Mouse (Mus musculus): ENCODE results near the gene Noa1. TPM values are rescaled to one million over a fixed set of nuclear protein-coding genes. Genes with fewer than 3 reads are reported as not detected.

Gene Noa1
- polyA plus RNA-seq, 1 experiment = 20.2 TPM

DNA sequence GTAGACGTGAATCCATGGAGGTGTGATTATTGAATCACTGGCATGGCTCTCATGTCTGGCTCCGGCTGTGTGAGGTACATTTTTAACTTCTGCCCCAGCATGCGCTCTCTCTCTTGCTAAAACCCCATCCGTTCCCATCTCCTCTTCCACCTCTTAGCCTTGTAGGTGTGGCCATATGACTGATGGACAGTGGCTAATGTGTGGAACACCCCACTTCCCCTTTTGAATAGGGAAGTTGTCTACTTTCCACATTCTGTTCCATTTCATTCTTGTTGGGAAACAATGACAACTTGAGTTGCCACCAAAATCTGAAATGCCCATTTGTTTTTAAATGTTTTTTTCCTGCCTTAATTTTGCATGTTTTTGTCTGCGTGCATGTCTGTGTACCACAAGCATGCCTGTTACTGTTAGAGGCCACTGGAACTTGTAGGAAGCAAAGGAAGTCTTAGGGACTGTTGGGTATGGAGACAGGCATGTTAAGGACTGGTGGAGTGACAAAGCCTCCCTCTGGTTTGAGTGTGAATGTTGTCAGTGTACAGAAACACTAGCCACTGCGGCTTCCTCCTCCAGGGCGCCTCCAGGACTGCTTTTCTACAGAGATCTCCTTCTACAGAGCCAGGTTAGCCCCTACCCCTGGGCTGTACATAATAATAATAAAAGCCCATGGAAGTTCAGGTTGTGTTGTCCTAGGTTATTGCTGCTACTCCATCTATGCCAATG lies 16.9 kb downstream of the Noa1 start:
- Histone ChIP-seq H3K36me3 (ENCODE audit: control insufficient read depth, insufficient read depth) (peaks cover 21% of the 10 kb centered on the region), H3K27me3 (ENCODE audit: control insufficient read depth, insufficient read depth, insufficient read length) (no peaks in the 10 kb centered on the region), H3K79me2 (ENCODE audit: control insufficient read depth, insufficient read depth) (no peaks in the 10 kb centered on the region), H3K4me3 (no peak overlapping the region), H3ac (ENCODE audit: control insufficient read depth, insufficient read length) (no peak overlapping the region), H3K4me2 (ENCODE audit: low read depth) (no peak overlapping the region)
- TF ChIP-seq E2F4 (IDR thresholded peaks at IDR 0.05; ENCODE audit: insufficient read depth) (no peak), MYOG (IDR thresholded peaks at IDR 0.05; ENCODE audit: control insufficient read depth in 1 of 3, insufficient read depth in 1 of 3, insufficient read length in 2 of 3, low read depth in 2 of 3) (no peak), REST (IDR thresholded peaks at IDR 0.05; ENCODE audit: insufficient read depth, insufficient read length) (no peak), CEBPB (IDR thresholded peaks at IDR 0.05; ENCODE audit: insufficient read depth, poor library complexity, severe bottlenecking) (no peak), POLR2AphosphoS2 (IDR thresholded peaks at IDR 0.05; ENCODE audit: insufficient read length, low read depth) (no peak), USF1 (IDR thresholded peaks at IDR 0.05; ENCODE audit: low read depth) (no peak), TCF3 (IDR thresholded peaks at IDR 0.05; ENCODE audit: insufficient read length, low read depth) (no peak), TCF12 (IDR thresholded peaks at IDR 0.05; ENCODE audit: insufficient read depth, poor library complexity, severe bottlenecking) (no peak), MYOD1 (IDR thresholded peaks at IDR 0.05; ENCODE audit: control insufficient read depth in 1 of 3, insufficient read length in 2 of 3, low read depth in 2 of 3) (no peak), MAX (IDR thresholded peaks at IDR 0.05; ENCODE audit: low read depth) (no peak), SRF (IDR thresholded peaks at IDR 0.05; ENCODE audit: control insufficient read depth, insufficient read length, low read depth) (no peak), POLR2A (IDR thresholded peaks at IDR 0.05; ENCODE audit: insufficient read length, low read depth) (no peak)

DNA sequence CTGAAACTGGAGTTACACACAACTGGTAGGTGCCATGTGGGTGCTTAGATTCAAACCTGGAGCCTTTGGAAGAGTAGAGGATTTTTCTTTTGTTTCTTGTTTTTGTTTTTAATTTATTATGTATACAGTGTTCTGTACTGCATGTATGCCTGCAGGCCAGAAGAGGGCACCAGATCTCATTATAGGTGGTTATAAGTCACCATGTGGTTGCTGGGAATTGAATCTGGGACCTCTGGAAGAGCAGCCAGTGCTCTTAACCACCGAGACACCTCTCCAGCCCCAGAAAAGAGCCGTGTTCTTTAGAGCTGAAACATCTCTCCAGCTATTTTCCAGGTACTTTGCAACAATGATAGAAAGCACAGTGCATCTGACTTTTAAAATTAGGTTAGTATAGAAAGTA lies 19.3 kb downstream of the Noa1 start:
- H3ac ChIP-seq (ENCODE audit: control insufficient read depth, insufficient read length) = no peak overlapping the region
- TF ChIP-seq CEBPB (IDR thresholded peaks at IDR 0.05; ENCODE audit: insufficient read depth, poor library complexity, severe bottlenecking) = no peak
- TF ChIP-seq TCF12 (IDR thresholded peaks at IDR 0.05; ENCODE audit: insufficient read depth, poor library complexity, severe bottlenecking) = no peak
- no peak for TF ChIP-seq POLR2A (IDR thresholded peaks at IDR 0.05; ENCODE audit: insufficient read length, low read depth)
- no peak for TF ChIP-seq REST (IDR thresholded peaks at IDR 0.05; ENCODE audit: insufficient read depth, insufficient read length)
- TF ChIP-seq MYOG (IDR thresholded peaks at IDR 0.05; ENCODE audit: control insufficient read depth in 1 of 3, insufficient read depth in 1 of 3, insufficient read length in 2 of 3, low read depth in 2 of 3) = no peak
- no peak for TF ChIP-seq TCF3 (IDR thresholded peaks at IDR 0.05; ENCODE audit: insufficient read length, low read depth)
- TF ChIP-seq MYOD1 (IDR thresholded peaks at IDR 0.05; ENCODE audit: control insufficient read depth in 1 of 3, insufficient read length in 2 of 3, low read depth in 2 of 3) = no peak
- TF ChIP-seq MAX (IDR thresholded peaks at IDR 0.05; ENCODE audit: low read depth) = no peak
- no peak for TF ChIP-seq USF1 (IDR thresholded peaks at IDR 0.05; ENCODE audit: low read depth)
- TF ChIP-seq SRF (IDR thresholded peaks at IDR 0.05; ENCODE audit: control insufficient read depth, insufficient read length, low read depth) = no peak
- no peak for TF ChIP-seq POLR2AphosphoS2 (IDR thresholded peaks at IDR 0.05; ENCODE audit: insufficient read length, low read depth)
- no peak for TF ChIP-seq E2F4 (IDR thresholded peaks at IDR 0.05; ENCODE audit: insufficient read depth)
- H3K27me3 ChIP-seq (ENCODE audit: control insufficient read depth, insufficient read depth, insufficient read length) = no peaks in the 10 kb centered on the region
- no peaks in the 10 kb centered on the region for H3K79me2 ChIP-seq (ENCODE audit: control insufficient read depth, insufficient read depth)
- peaks cover 24% of the 10 kb centered on the region for H3K36me3 ChIP-seq (ENCODE audit: control insufficient read depth, insufficient read depth)
- H3K4me3 ChIP-seq = no peak overlapping the region
- H3K4me2 ChIP-seq (ENCODE audit: low read depth) = no peak overlapping the region

DNA sequence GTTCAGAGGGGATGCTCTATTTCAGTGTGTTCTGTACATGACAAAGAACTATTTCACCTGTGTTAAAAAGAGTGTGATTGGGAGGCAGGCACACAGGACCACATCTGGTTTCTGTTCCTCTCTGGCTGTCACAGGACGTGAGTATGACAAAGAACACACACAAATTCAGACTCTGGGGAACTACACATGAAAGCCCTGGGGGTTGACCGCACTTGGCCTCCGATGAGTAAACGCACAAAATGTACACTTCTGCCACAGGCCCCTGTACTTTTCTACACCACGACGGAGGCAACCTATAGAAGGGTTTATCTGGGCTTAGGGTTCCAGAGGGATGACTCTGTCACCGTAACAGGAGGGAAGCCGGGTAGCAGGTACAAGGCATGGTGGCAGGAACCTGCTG lies 20.2 kb downstream of the Noa1 start:
- Histone ChIP-seq H3K27me3 (ENCODE audit: control insufficient read depth, insufficient read depth, insufficient read length) (no peaks in the 10 kb centered on the region), H3ac (ENCODE audit: control insufficient read depth, insufficient read length) (no peak overlapping the region), H3K4me2 (ENCODE audit: low read depth) (no peak overlapping the region), H3K4me3 (no peak overlapping the region), H3K79me2 (ENCODE audit: control insufficient read depth, insufficient read depth) (no peaks in the 10 kb centered on the region), H3K36me3 (ENCODE audit: control insufficient read depth, insufficient read depth) (peaks cover 22% of the 10 kb centered on the region)
- no peak for TF ChIP-seq REST (IDR thresholded peaks at IDR 0.05; ENCODE audit: insufficient read depth, insufficient read length)
- no peak for TF ChIP-seq USF1 (IDR thresholded peaks at IDR 0.05; ENCODE audit: low read depth)
- no peak for TF ChIP-seq SRF (IDR thresholded peaks at IDR 0.05; ENCODE audit: control insufficient read depth, insufficient read length, low read depth)
- TF ChIP-seq E2F4 (IDR thresholded peaks at IDR 0.05; ENCODE audit: insufficient read depth) = no peak
- TF ChIP-seq MAX (IDR thresholded peaks at IDR 0.05; ENCODE audit: low read depth) = no peak
- no peak for TF ChIP-seq CEBPB (IDR thresholded peaks at IDR 0.05; ENCODE audit: insufficient read depth, poor library complexity, severe bottlenecking)
- TF ChIP-seq TCF3 (IDR thresholded peaks at IDR 0.05; ENCODE audit: insufficient read length, low read depth) = no peak
- TF ChIP-seq MYOG (IDR thresholded peaks at IDR 0.05; ENCODE audit: control insufficient read depth in 1 of 3, insufficient read depth in 1 of 3, insufficient read length in 2 of 3, low read depth in 2 of 3) = no peak
- TF ChIP-seq POLR2AphosphoS2 (IDR thresholded peaks at IDR 0.05; ENCODE audit: insufficient read length, low read depth) = no peak
- TF ChIP-seq TCF12 (IDR thresholded peaks at IDR 0.05; ENCODE audit: insufficient read depth, poor library complexity, severe bottlenecking) = no peak
- no peak for TF ChIP-seq MYOD1 (IDR thresholded peaks at IDR 0.05; ENCODE audit: control insufficient read depth in 1 of 3, insufficient read length in 2 of 3, low read depth in 2 of 3)
- no peak for TF ChIP-seq POLR2A (IDR thresholded peaks at IDR 0.05; ENCODE audit: insufficient read length, low read depth)

DNA sequence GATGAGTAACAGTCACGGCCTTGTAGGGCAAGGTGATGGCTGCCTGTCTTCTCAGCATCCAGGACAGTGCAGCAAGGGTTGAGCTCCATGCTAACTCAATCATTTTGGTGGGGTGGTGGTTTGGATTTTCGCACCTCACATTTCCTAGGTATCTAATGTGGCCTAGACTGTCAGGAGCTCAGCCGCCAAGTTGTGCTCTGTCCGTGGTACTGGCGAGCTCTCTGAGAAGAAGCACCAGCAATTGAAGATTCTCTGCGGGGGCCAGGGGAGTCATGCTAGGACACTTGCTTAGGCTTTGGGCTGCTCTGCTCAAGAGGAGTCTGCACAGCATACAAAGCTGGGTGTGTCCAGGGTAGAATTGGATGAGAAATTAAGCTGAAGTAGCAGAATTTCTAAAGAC lies 22.0 kb downstream of the Noa1 start:
- no peak overlapping the region for H3K4me2 ChIP-seq (ENCODE audit: low read depth)
- H3K79me2 ChIP-seq (ENCODE audit: control insufficient read depth, insufficient read depth) = no peaks in the 10 kb centered on the region
- H3K36me3 ChIP-seq (ENCODE audit: control insufficient read depth, insufficient read depth) = peaks cover 21% of the 10 kb centered on the region
- H3K27me3 ChIP-seq (ENCODE audit: control insufficient read depth, insufficient read depth, insufficient read length) = no peaks in the 10 kb centered on the region
- H3K4me3 ChIP-seq = no peak overlapping the region
- TF ChIP-seq REST (IDR thresholded peaks at IDR 0.05; ENCODE audit: insufficient read depth, insufficient read length) = peak; percentile 76
- TF ChIP-seq TCF12 (IDR thresholded peaks at IDR 0.05; ENCODE audit: insufficient read depth, poor library complexity, severe bottlenecking) = no peak
- no peak overlapping the region for H3ac ChIP-seq (ENCODE audit: control insufficient read depth, insufficient read length)

Measured in myocyte (in vitro differentiated cells).